Mouse (Mus musculus) brain, embryonic 18.5 days (tissue): ENCODE measurements around the gene Zcrb1.

Source experiments
- DNase-seq: peaks from one replicate; pipeline ENCODE4 v3.0.0-alpha.2; 2012; ENCODE audit warnings: low read depth, low spot score

The Zcrb1 gene

DNA sequence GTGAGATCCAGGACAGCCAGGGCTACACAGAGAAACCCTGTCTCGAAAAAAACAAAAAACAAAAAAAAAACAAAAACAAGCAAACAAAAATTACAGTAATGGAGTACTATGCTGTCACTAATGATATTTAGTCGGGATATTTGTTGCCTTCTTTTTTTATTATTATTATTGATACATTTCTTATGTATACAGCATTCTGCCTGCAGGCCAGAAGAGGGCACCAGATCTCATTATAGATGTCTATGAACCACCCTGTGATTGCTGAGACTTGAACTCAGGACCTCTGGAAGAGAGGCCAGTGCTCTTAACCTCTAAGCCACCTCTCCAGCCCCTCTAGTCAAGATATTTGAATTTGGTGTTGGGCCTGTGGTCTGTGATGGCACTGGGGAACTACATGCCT, 26.3 kb downstream of the Zcrb1 start:
- no peak for DNase-seq

DNA sequence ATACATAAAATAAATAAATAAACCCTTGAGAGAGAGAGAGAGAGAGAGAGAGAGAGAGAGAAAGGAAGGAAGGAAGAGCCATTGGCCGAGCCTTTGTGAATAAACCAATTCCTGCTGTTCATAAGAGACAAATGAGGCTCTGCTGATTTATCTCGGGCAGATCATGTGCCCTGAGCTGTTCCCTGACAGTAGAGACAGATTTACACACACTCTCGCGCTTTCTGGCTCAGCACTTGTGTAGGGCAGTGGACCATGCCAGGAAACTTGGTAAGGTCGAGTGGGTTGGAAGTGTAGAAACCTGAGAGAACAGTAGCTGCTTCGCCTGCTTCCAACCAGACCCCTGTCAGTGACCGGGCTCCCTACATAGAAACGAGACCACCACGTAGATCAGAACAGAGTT, 29.6 kb downstream of the Zcrb1 start:
- DNase-seq: no peak

DNA sequence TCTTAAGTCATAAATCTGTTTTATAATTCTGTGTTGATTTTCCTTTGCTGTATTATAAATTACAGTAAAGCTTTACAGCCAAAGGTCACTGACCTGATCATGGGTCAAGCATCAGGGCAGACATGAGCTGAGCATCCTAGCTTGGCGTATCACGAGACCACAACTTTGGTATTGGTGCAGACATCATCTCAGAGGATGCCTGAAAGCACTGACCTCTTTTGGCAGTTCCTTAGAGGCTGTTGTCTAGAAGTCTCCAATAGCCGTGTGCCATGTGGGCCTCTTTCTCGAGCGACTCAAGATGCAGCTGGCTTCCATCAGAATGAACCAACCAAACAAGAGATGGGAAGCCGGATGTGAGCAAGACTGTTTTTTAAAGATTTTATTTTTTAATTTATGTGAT, 32.6 kb downstream of the Zcrb1 start:
- DNase-seq: no peak

DNA sequence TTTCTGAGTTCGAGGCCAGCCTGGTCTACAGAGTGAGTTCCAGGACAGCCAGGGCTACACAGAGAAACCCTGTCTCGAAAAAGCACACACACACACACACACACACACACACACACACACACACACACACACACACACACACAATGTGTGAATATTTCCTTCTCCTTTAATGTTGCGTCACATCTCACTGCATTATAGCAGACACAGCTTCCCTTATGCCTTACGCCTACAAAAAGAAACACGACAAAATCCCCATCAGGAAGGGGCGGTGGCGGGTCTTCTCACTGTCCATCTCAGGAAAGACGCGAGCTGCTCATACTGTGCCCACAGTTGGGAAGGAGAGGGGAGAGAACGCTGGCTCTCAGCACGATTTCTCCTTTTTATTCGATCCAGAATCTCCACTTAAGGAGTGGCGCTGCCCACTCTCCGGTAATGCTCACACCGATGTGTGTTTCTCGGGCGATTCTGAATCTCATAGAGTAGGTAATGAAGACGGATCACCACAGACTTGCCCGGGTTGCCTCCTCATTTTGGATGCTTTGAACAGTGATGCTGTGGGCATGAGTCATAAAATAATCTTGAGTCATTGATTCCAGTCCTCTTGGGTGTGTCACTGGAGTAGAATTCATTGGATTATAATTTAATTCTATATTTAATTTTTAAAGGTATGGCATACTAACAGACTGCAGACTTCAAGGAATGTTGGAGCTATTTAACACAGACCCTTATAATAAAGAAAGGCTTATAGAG, 39.6 kb downstream of the Zcrb1 start:
- no peak for DNase-seq

DNA sequence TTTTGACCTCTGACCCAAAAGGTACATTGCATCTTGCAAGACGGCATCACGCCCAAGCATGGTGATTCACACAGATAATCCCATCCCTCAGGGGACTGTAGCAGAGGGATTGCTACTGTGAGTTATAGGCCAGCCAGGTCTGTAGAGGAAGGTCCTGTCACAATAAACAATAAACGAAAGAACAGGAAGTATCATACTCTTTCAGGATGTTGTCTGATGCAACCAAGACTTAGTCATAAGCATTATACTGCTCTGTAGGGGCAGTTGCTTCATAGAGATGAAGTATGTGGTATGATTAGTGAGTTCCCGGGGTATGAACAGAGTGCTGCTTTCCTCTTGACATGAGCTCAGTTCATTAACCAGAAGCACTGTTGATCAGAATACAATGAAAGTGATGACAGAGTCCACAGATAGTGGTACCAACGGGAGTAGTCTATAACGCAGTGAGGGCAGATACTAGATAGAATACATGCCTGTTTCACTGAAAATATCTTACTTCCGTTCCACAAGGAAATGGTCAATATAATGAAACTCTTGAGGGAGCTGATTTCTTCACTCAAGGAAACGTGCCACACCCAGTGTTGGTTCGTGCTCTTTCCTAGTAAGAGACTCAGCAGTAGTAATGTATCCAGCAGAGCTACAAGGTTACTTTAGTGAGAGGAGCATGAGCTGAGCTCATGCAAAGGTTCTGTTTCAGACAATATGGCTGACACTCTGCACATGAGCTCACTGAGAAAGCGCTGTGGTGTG, 57.3 kb downstream of the Zcrb1 start:
- DNase-seq: no peak

DNA sequence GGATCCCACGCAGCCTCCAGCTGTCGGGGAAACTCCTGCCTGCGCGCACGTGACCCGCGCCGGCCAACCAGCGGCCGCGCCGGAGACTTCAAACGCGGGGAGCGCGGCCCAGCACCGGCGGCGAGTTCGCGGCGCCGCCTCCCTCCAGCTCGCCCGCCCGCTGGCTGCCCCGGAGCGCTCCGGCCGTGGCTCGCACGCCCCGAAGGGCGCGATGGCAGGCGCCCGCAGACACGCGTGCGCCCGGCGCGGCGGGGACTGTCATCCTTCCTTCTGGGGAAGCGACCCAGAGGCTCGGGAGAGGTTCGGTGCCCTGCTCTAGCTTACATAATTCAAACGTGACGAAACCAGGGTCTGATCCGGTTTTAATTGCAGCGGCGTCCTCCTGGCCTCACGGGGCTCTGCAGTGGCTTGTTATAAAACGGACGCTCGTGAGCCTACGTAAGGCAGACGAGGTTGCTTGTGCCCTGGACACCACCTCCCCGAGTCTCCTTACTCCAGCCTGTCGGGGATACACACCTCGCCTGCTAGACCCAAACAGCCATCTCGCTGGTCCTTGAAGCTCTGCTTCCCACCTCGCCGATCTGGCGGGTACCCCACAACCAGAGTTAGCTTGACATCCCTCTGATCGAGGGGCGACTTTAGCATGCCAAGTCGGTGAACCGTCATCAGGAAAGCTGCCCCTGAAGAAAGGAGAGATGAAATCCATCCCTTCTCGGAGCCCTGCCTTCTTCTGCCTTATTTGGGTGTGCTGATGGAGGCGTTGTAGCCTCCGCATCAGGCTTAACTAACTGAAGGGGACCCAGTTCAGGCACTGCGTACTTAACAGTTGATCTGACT, 61.0 kb downstream of the Zcrb1 start, which contains the start of gene Yaf2:
TSS of gene Yaf2 (minus strand) at position 11 of the 837 bp plus-strand sequence.
- peak; percentile 60 for DNase-seq

DNA sequence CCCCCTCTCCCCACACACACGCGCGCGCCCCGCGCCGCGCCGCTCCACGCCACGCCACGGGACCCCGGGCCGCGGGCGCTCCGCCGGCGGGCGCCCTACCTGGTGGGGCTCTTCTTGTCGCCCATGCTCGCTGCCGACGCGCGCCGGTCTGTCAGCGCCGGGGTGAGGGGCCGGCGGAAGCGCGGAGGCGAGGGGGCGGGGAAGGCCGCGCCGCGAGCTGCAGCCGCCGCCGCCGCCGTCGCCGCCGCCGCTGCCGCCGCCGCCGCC, 61.5 kb downstream of the Zcrb1 start:
- DNase-seq: no peak
